Mouse (Mus musculus): Measurements from ENCODE around the gene Pparg. TPM values are rescaled to one million over a fixed set of nuclear protein-coding genes. Genes with fewer than 3 reads are reported as not detected.

The Pparg gene
- polyA plus RNA-seq, 1 experiment from 2014 or later: 0.22 TPM

GRCm38 (mm10) chr6:115344513-115344912, 16.2 kb upstream of the Pparg start:
- no peak for DNase-seq (ENCODE audit: low spot score, missing footprints)
- Histone ChIP-seq H3K27ac (ENCODE audit: low read depth, low read length) (no peak overlapping the region), H3K9me3 (ENCODE audit: control insufficient read depth, low read length) (no peaks in the 10 kb centered on the region), H3K4me2 (peak overlapping the region; percentile 11; the same call in 1 of the 2 replicates), H3K36me3 (ENCODE audit: control insufficient read depth, insufficient read depth, low read length) (no peaks in the 10 kb centered on the region), H3K9ac (ENCODE audit: low read length) (no peak overlapping the region), H3K4me1 (ENCODE audit: control insufficient read depth, insufficient read depth, low read length) (peaks cover 3% of the 10 kb centered on the region; the same call in 1 of the 2 replicates), H3K4me3 (ENCODE audit: low read depth, low read length) (no peak overlapping the region), H3K27me3 (ENCODE audit: control insufficient read depth, insufficient read depth, low read length) (no peaks in the 10 kb centered on the region)
- ATAC-seq (ENCODE audit: low FRiP score): no peak
- 24% methylated on average over 11 of the region's 11 CpGs for WGBS

- H3K4me2 ChIP-seq: no peak overlapping the region
- no peaks in the 10 kb centered on the region for H3K36me3 ChIP-seq (ENCODE audit: control insufficient read depth, insufficient read depth, low read length)
- no peak for DNase-seq (ENCODE audit: low spot score, missing footprints)
- no peak overlapping the region for H3K27ac ChIP-seq (ENCODE audit: low read depth, low read length)
- H3K9ac ChIP-seq (ENCODE audit: low read length): no peak overlapping the region
- 89% methylated on average over 8 of the region's 8 CpGs for WGBS
- H3K9me3 ChIP-seq (ENCODE audit: control insufficient read depth, low read length): no peaks in the 10 kb centered on the region
- H3K4me1 ChIP-seq (ENCODE audit: control insufficient read depth, insufficient read depth, low read length): peaks cover 3% of the 10 kb centered on the region; the same call in 1 of the 2 replicates
- H3K27me3 ChIP-seq (ENCODE audit: control insufficient read depth, insufficient read depth, low read length): no peaks in the 10 kb centered on the region
- ATAC-seq (ENCODE audit: low FRiP score): no peak
- H3K4me3 ChIP-seq (ENCODE audit: low read depth, low read length): no peak overlapping the region
These were observed 15.7 kb upstream of the Pparg start for GRCm38 (mm10) chr6:115345013-115345412.

GRCm38 (mm10) chr6:115349641-115350464, 10.9 kb upstream of the Pparg start:
- no peak for DNase-seq (ENCODE audit: low spot score, missing footprints)

GRCm38 (mm10) chr6:115361606-115362462, 1.1 kb downstream of the Pparg start:
- H3K4me2 ChIP-seq: peak overlapping the region; percentile 97
- under 1% methylated on average over 47 of the region's 48 CpGs for WGBS
- DNase-seq (ENCODE audit: low spot score, missing footprints) (peak; percentile 87), ATAC-seq (ENCODE audit: low FRiP score) (peak; percentile 73)
- peak overlapping the region; percentile 55 for H3K4me3 ChIP-seq (ENCODE audit: low read depth, low read length)
- H3K4me1 ChIP-seq (ENCODE audit: control insufficient read depth, insufficient read depth, low read length): peaks cover 4% of the 10 kb centered on the region
- H3K27me3 ChIP-seq (ENCODE audit: control insufficient read depth, insufficient read depth, low read length): peaks cover 25% of the 10 kb centered on the region
- peak overlapping the region; percentile 51 for H3K9ac ChIP-seq (ENCODE audit: low read length)
- H3K9me3 ChIP-seq (ENCODE audit: control insufficient read depth, low read length): peaks cover 4% of the 10 kb centered on the region; the same call in 1 of the 2 replicates
- H3K27ac ChIP-seq (ENCODE audit: low read depth, low read length): no peak overlapping the region
- H3K36me3 ChIP-seq (ENCODE audit: control insufficient read depth, insufficient read depth, low read length): no peaks in the 10 kb centered on the region

More at GRCm38 (mm10) chr6:115349641-115350464, 10.9 kb upstream of the Pparg start:
- Histone ChIP-seq H3K9ac (ENCODE audit: low read length) (no peak overlapping the region), H3K9me3 (ENCODE audit: control insufficient read depth, low read length) (no peaks in the 10 kb centered on the region), H3K36me3 (ENCODE audit: control insufficient read depth, insufficient read depth, low read length) (no peaks in the 10 kb centered on the region), H3K4me2 (no peak overlapping the region), H3K4me1 (ENCODE audit: control insufficient read depth, insufficient read depth, low read length) (no peaks in the 10 kb centered on the region), H3K27me3 (ENCODE audit: control insufficient read depth, insufficient read depth, low read length) (no peaks in the 10 kb centered on the region), H3K27ac (ENCODE audit: low read depth, low read length) (no peak overlapping the region), H3K4me3 (ENCODE audit: low read depth, low read length) (no peak overlapping the region)
- ATAC-seq (ENCODE audit: low FRiP score): no peak
- 86% methylated on average over 5 of the region's 5 CpGs for WGBS

- Histone ChIP-seq H3K4me3 (ENCODE audit: low read depth, low read length) (no peak overlapping the region), H3K27ac (ENCODE audit: low read depth, low read length) (no peak overlapping the region)
- ATAC-seq (ENCODE audit: low FRiP score): no peak
These were observed 6.3 kb downstream of the Pparg start for GRCm38 (mm10) chr6:115366869-115367610.

GRCm38 (mm10) chr6:115374871-115375852, 14.4 kb downstream of the Pparg start:
- no peaks in the 10 kb centered on the region for H3K36me3 ChIP-seq (ENCODE audit: control insufficient read depth, insufficient read depth, low read length)
- no peak overlapping the region for H3K4me3 ChIP-seq (ENCODE audit: low read depth, low read length)
- H3K9me3 ChIP-seq (ENCODE audit: control insufficient read depth, low read length): no peaks in the 10 kb centered on the region
- H3K27ac ChIP-seq (ENCODE audit: low read depth, low read length): no peak overlapping the region
- no peak overlapping the region for H3K4me2 ChIP-seq
- DNase-seq (ENCODE audit: low spot score, missing footprints) (no peak), ATAC-seq (ENCODE audit: low FRiP score) (no peak)
- WGBS: 86% methylated on average over 5 of the region's 5 CpGs
- H3K27me3 ChIP-seq (ENCODE audit: control insufficient read depth, insufficient read depth, low read length): no peaks in the 10 kb centered on the region
- no peak overlapping the region for H3K9ac ChIP-seq (ENCODE audit: low read length)
- H3K4me1 ChIP-seq (ENCODE audit: control insufficient read depth, insufficient read depth, low read length): no peaks in the 10 kb centered on the region

More at GRCm38 (mm10) chr6:115366869-115367610, 6.3 kb downstream of the Pparg start:
- H3K9me3 ChIP-seq (ENCODE audit: control insufficient read depth, low read length): no peaks in the 10 kb centered on the region
- H3K4me1 ChIP-seq (ENCODE audit: control insufficient read depth, insufficient read depth, low read length): peaks cover 1% of the 10 kb centered on the region
- H3K4me2 ChIP-seq: no peak overlapping the region
- H3K27me3 ChIP-seq (ENCODE audit: control insufficient read depth, insufficient read depth, low read length): peaks cover 11% of the 10 kb centered on the region
- H3K9ac ChIP-seq (ENCODE audit: low read length): no peak overlapping the region
- H3K36me3 ChIP-seq (ENCODE audit: control insufficient read depth, insufficient read depth, low read length): no peaks in the 10 kb centered on the region
- DNase-seq (ENCODE audit: low spot score, missing footprints): no peak
- 83% methylated on average over 3 of the region's 3 CpGs for whole genome bisulfite sequencing

GRCm38 (mm10) chr6:115380596-115380995, 19.8 kb downstream of the Pparg start:
- no peak overlapping the region for H3K9ac ChIP-seq (ENCODE audit: low read length)
- H3K4me1 ChIP-seq (ENCODE audit: control insufficient read depth, insufficient read depth, low read length): no peaks in the 10 kb centered on the region
- H3K27me3 ChIP-seq (ENCODE audit: control insufficient read depth, insufficient read depth, low read length): no peaks in the 10 kb centered on the region
- no peaks in the 10 kb centered on the region for H3K36me3 ChIP-seq (ENCODE audit: control insufficient read depth, insufficient read depth, low read length)
- no peak for ATAC-seq (ENCODE audit: low FRiP score)
- H3K4me2 ChIP-seq: no peak overlapping the region
- 92% methylated on average over 5 of the region's 5 CpGs for WGBS
- no peak overlapping the region for H3K27ac ChIP-seq (ENCODE audit: low read depth, low read length)
- DNase-seq (ENCODE audit: low spot score, missing footprints): no peak
- no peaks in the 10 kb centered on the region for H3K9me3 ChIP-seq (ENCODE audit: control insufficient read depth, low read length)
- H3K4me3 ChIP-seq (ENCODE audit: low read depth, low read length): no peak overlapping the region

- Histone ChIP-seq H3K9ac (ENCODE audit: low read length) (no peak overlapping the region), H3K9me3 (ENCODE audit: control insufficient read depth, low read length) (no peaks in the 10 kb centered on the region), H3K36me3 (ENCODE audit: control insufficient read depth, insufficient read depth, low read length) (no peaks in the 10 kb centered on the region), H3K27me3 (ENCODE audit: control insufficient read depth, insufficient read depth, low read length) (no peaks in the 10 kb centered on the region), H3K4me1 (ENCODE audit: control insufficient read depth, insufficient read depth, low read length) (no peaks in the 10 kb centered on the region), H3K4me2 (no peak overlapping the region), H3K27ac (ENCODE audit: low read depth, low read length) (no peak overlapping the region), H3K4me3 (ENCODE audit: low read depth, low read length) (no peak overlapping the region)
- 84% methylated on average over 5 of the region's 5 CpGs for WGBS
- ATAC-seq (ENCODE audit: low FRiP score) (no peak), DNase-seq (ENCODE audit: low spot score, missing footprints) (no peak)
These were observed 22.0 kb downstream of the Pparg start for GRCm38 (mm10) chr6:115382712-115383111.
